Mouse (Mus musculus): ENCODE results near the gene Ear6. TPM values are rescaled to one million over a fixed set of nuclear protein-coding genes. Genes with fewer than 3 reads are reported as not detected.

Ear6 gene
- polyA plus RNA-seq, 1 experiment, result not detected

DNA sequence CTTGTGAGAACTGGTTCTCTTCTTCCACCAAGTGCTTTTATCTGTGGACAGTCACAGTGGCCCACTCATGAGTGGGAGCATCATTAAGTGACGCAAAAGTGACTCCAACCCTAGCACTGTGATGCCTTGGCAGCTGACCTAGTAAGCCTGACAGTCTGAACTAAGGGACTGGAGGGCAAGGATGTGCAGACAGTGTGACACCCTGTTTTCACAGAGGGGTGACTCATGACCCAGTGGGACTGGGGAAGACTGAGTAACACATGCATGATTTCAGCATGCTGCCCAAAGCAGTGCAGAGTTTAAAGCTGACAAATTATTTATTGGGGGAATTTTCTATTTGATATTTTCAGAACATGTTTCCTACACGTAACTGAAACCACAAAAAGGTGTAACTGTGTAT, 17.3 kb downstream of the Ear6 start:
- Histone ChIP-seq H3K4me1 (ENCODE audit: control insufficient read depth, insufficient read depth, low read length) (no peaks in the 10 kb centered on the region; the same call in 1 of the 2 replicates), H3K4me3 (ENCODE audit: insufficient read depth, low read length) (no peak overlapping the region), H3K27ac (ENCODE audit: insufficient read depth, low read length) (no peak overlapping the region)
- TF ChIP-seq CTCF (IDR thresholded peaks at IDR 0.05; ENCODE audit: borderline replicate concordance, insufficient read depth, low read length) (no peak), POLR2A (IDR thresholded peaks at IDR 0.05; ENCODE audit: low read depth, low read length) (no peak)

DNA sequence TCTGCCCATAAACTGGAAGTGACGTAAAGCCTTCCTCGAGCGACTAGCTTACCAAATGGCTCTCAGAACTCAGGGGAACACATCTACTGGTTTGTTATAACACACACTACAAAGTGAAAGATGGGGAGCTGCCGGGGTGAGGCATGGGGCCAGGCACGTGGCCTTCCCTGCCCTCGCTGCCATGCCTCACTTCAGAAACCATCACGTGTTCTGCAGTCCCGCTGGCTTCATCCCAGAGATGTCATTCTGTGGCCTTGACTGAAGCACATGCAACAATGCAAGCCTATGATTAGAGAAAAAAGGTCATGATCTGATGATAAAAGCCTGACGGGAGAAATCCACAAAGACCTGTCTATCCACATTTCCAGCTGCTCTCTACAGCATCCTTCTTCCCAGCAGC, 18.2 kb downstream of the Ear6 start:
- H3K4me1 ChIP-seq (ENCODE audit: control insufficient read depth, insufficient read depth, low read length), result no peaks in the 10 kb centered on the region; the same call in 1 of the 2 replicates
- TF ChIP-seq CTCF (IDR thresholded peaks at IDR 0.05; ENCODE audit: borderline replicate concordance, insufficient read depth, low read length) (no peak), POLR2A (IDR thresholded peaks at IDR 0.05; ENCODE audit: low read depth, low read length) (no peak)
- H3K27ac ChIP-seq (ENCODE audit: insufficient read depth, low read length), result no peak overlapping the region
- H3K4me3 ChIP-seq (ENCODE audit: insufficient read depth, low read length), result no peak overlapping the region

DNA sequence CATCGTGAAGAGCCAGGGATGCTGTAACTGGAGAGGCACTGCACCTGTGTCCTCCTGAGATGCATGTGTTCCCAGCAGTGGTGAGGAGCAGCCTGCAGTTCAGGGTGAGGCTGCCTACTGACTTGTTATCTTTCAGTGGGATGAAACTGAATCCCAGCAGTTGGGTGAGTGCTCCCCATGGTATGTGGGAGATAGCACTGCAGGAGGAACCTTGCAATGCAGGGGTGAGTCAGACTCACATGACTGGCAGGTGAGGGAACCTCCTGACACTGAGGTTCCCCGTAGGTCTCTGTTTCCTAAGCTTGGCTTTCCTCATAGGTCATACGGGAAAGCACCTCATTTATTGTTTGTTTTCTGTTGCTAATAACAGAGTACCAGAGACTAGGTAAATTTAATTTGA, 24.0 kb downstream of the Ear6 start:
- Histone ChIP-seq H3K4me1 (ENCODE audit: control insufficient read depth, insufficient read depth, low read length) (no peaks in the 10 kb centered on the region), H3K27ac (ENCODE audit: insufficient read depth, low read length) (no peak overlapping the region), H3K4me3 (ENCODE audit: insufficient read depth, low read length) (no peak overlapping the region)
- TF ChIP-seq CTCF (IDR thresholded peaks at IDR 0.05; ENCODE audit: borderline replicate concordance, insufficient read depth, low read length), result no peak
- TF ChIP-seq POLR2A (IDR thresholded peaks at IDR 0.05; ENCODE audit: low read depth, low read length), result no peak

DNA sequence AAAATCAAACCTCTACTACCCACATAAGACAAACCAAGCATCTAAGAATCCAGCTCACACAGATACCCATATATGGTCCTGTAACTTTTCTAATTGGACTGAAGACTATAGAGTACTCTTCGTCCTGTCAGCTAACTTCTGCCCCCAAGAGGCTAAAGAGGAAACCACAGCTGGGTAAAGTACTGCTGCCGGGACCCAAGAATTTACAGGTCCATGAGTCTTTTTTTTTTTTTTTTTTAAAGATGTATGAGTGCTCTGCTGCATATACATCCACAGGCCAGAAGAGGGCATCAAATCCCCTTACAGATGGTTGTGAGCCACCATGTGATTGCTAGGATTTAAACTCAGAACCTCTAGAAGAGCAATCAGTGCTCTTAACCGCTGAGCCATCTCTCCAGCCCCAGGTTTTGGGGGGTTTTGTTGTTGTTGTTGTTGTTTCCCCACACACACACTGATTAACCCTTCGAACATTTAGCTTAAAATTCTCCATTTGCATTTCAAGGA, 30.1 kb downstream of the Ear6 start:
- H3K4me1 ChIP-seq (ENCODE audit: control insufficient read depth, insufficient read depth, low read length), result no peaks in the 10 kb centered on the region; the same call in 1 of the 2 replicates
- H3K4me3 ChIP-seq (ENCODE audit: insufficient read depth, low read length), result peak overlapping the region; percentile 57
- peak overlapping the region; percentile 45 for H3K27ac ChIP-seq (ENCODE audit: insufficient read depth, low read length)
- TF ChIP-seq POLR2A (IDR thresholded peaks at IDR 0.05; ENCODE audit: low read depth, low read length) (no peak), CTCF (IDR thresholded peaks at IDR 0.05; ENCODE audit: borderline replicate concordance, insufficient read depth, low read length) (no peak)

DNA sequence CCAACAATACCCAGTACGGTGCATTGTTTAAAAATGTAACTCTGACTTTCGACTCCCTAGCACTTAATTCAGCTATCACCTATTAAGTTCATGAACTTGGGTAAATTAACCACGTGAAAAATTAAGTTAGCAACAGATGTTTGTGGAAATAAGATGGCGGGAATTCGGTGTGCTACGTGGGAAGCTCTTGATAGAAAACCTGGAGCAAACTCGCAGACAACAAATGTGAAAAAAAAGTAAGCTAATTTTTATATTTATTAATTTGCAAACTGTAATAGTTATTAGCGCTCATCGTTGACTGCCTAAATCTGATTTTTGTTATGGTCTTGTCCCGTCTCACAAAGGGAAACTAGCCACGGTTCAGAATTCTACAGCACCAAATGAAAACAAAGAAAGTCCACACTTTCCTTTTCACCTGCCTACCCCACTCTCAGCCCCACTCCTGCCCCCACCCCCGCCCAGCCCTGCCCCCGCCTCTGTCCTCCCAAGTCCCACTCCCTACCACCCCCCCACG, 30.6 kb downstream of the Ear6 start:
- H3K27ac ChIP-seq (ENCODE audit: insufficient read depth, low read length), result peak overlapping the region; percentile 39
- H3K4me1 ChIP-seq (ENCODE audit: control insufficient read depth, insufficient read depth, low read length), result no peaks in the 10 kb centered on the region; the same call in 1 of the 2 replicates
- H3K4me3 ChIP-seq (ENCODE audit: insufficient read depth, low read length), result peak overlapping the region; percentile 57
- no peak for TF ChIP-seq POLR2A (IDR thresholded peaks at IDR 0.05; ENCODE audit: low read depth, low read length)
- TF ChIP-seq CTCF (IDR thresholded peaks at IDR 0.05; ENCODE audit: borderline replicate concordance, insufficient read depth, low read length), result no peak

DNA sequence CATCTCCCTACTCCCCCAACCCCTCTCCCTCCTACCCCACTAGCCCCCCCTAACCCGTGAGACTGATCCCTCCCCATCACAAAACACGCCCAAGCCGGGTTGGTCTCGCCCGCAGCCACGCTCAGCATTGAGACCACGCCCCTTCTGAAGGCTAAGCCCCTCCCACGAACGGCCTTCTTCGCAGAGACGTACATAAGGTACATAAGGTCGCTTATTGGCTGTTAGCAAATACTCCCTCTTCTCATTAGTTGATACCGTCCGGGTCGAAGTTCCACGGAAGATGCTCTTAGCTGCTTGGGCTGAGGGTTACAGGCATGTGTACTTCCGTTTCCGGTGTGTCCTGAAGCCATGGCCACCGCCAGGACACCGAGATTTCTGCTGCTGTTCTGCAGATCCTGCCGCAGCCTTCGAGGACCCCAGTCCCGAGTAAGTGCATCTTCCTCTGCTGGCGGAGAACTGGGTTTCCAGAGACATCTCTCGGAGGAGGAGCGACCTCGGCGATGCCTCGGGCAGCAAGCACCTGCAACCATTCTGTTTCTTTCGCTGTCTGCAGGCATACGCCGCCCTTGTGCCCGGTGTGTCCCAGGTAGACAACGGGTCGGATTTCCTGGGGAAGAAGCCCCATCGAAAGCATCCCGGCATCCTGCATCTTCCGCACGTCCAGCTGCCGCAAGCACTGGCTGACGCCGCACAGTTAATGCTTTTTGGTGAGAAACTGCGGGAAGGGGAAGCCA, 31.3 kb downstream of the Ear6 start, which contains the start of gene Mettl17:
Gene Mettl17, plus strand, starts transcription at position 245 of the 734 bp plus-strand sequence.
- TF ChIP-seq POLR2A (IDR thresholded peaks at IDR 0.05; ENCODE audit: low read depth, low read length) (peak; percentile 89), CTCF (IDR thresholded peaks at IDR 0.05; ENCODE audit: borderline replicate concordance, insufficient read depth, low read length) (no peak)
- Histone ChIP-seq H3K4me3 (ENCODE audit: insufficient read depth, low read length) (peak within 1 kb of the TSS; percentile 85), H3K4me1 (ENCODE audit: control insufficient read depth, insufficient read depth, low read length) (no peaks in the 10 kb centered on the region; the same call in 1 of the 2 replicates), H3K27ac (ENCODE audit: insufficient read depth, low read length) (peak within 1 kb of the TSS; percentile 39)

DNA sequence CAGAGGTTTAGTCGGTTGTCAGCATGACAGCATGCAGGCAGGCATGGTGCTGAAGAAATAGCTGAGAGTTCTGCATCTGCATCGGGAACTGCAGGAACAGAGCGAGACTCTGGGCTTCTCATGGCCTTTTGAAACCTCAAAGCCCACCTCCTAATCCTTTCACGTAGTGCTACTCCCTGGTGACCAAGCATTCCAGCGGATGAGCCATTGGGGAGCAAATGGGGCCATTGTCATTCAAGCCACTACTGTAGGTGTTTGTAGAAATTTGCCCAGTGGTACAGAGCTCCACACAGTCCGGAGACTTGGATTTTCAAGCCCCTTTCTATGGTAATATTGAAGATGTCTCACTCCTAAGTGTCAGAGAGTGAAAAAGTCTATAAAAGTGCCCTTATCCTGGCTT, 32.6 kb downstream of the Ear6 start:
- no peak overlapping the region for H3K27ac ChIP-seq (ENCODE audit: insufficient read depth, low read length)
- TF ChIP-seq POLR2A (IDR thresholded peaks at IDR 0.05; ENCODE audit: low read depth, low read length) (no peak), CTCF (IDR thresholded peaks at IDR 0.05; ENCODE audit: borderline replicate concordance, insufficient read depth, low read length) (no peak)
- H3K4me3 ChIP-seq (ENCODE audit: insufficient read depth, low read length), result no peak overlapping the region
- no peaks in the 10 kb centered on the region; the same call in 1 of the 2 replicates for H3K4me1 ChIP-seq (ENCODE audit: control insufficient read depth, insufficient read depth, low read length)

DNA sequence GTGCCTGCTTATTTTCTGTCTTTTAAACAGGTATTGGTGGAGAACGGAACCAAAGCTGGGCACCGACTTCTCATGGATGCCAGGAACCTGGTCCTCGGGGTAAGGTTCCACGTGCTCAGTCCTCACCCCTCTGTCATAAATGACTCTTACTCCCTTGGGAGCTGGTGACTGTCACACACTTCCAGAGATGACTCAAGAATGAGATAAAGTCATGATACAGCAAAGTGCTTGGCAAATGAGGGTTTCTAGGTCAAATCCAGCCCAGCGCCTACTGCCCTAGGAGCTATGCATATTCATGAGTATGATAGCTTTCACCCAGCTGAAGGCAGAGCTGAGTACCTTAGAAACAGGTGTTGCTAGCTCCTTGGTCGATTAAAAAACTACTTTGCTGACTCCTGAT, 36.3 kb downstream of the Ear6 start:
- TF ChIP-seq CTCF (IDR thresholded peaks at IDR 0.05; ENCODE audit: borderline replicate concordance, insufficient read depth, low read length) (no peak), POLR2A (IDR thresholded peaks at IDR 0.05; ENCODE audit: low read depth, low read length) (no peak)
- Histone ChIP-seq H3K4me3 (ENCODE audit: insufficient read depth, low read length) (no peak overlapping the region), H3K27ac (ENCODE audit: insufficient read depth, low read length) (no peak overlapping the region), H3K4me1 (ENCODE audit: control insufficient read depth, insufficient read depth, low read length) (no peaks in the 10 kb centered on the region; the same call in 1 of the 2 replicates)

DNA sequence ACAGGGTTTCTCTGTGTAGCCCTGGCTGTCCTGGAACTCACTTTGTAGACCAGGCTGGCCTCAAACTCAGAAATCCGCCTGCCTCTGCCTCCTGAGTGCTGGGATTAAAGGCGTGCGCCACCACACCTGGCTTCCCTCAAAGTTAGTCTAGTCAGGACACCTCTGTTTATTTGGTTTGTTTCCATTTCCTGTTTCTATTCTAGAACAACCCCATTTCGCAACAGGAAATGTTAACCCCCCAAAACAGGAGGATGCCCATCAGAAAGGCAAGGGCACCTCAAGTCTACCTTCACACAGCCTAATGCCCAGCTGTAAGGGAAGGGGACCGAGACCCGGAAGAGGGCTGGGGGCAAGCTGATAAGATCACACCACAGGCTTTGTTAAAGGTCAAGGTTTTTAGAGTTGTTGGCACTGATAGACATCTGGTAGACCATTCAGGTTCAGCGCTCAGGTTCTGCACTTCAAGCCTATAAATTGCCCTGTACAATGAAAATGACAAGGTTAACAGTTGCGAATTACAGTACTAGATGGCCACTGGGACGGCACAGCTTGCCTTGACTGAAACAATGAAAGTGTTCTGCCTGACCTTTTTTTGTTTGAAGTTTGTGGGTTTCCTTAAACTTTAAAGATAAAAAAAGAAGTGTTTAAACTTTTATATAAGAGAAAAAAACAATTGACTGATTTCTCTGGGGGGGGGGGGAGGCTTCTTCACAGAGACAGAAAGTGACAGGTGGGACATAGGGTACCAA, 38.9 kb downstream of the Ear6 start, which contains the start of gene Slc39a2:
Gene Slc39a2, plus strand, starts transcription at position 699 of the 749 bp plus-strand sequence.
- no peak within 1 kb of the TSS for H3K4me3 ChIP-seq (ENCODE audit: insufficient read depth, low read length)
- H3K27ac ChIP-seq (ENCODE audit: insufficient read depth, low read length), result no peak within 1 kb of the TSS
- TF ChIP-seq POLR2A (IDR thresholded peaks at IDR 0.05; ENCODE audit: low read depth, low read length) (no peak), CTCF (IDR thresholded peaks at IDR 0.05; ENCODE audit: borderline replicate concordance, insufficient read depth, low read length) (no peak)
- no peaks in the 10 kb centered on the region for H3K4me1 ChIP-seq (ENCODE audit: control insufficient read depth, insufficient read depth, low read length)

Data from embryonic fibroblast, embryonic 13.5 days (primary cell).